Mouse (Mus musculus): ENCODE data around the gene Setd2.

Setd2 gene

GRCm38 (mm10) chr9:110532538-110533291 lies at the start of gene Setd2:
Setd2 (plus strand) TSS chr9:110532597.
- peak; percentile 51 for DNase-seq (ENCODE audit: low spot score)

GRCm38 (mm10) chr9:110488841-110489240 lies 43.6 kb upstream of the Setd2 start:
- no peak for DNase-seq (ENCODE audit: low spot score)

- no peak for DNase-seq (ENCODE audit: low spot score)
These were observed 41.5 kb upstream of the Setd2 start for GRCm38 (mm10) chr9:110490913-110491312.

GRCm38 (mm10) chr9:110525737-110526136 lies 6.7 kb upstream of the Setd2 start:
- no peak for DNase-seq (ENCODE audit: low spot score)

- no peak for DNase-seq (ENCODE audit: low spot score)
These were observed 3.2 kb upstream of the Setd2 start for GRCm38 (mm10) chr9:110529002-110529737.

- DNase-seq (ENCODE audit: low spot score): no peak
These were observed 1.7 kb upstream of the Setd2 start for GRCm38 (mm10) chr9:110530650-110531049.

GRCm38 (mm10) chr9:110531151-110531791 lies 1.1 kb upstream of the Setd2 start:
- no peak for DNase-seq (ENCODE audit: low spot score)

- DNase-seq (ENCODE audit: low spot score): peak; percentile 87
These were observed 395 bp upstream of the Setd2 start for GRCm38 (mm10) chr9:110531914-110532489.

GRCm38 (mm10) chr9:110533645-110534044 lies 1.2 kb downstream of the Setd2 start:
- DNase-seq (ENCODE audit: low spot score): no peak

GRCm38 (mm10) chr9:110535114-110535513 lies 2.7 kb downstream of the Setd2 start:
- DNase-seq (ENCODE audit: low spot score): no peak

- DNase-seq (ENCODE audit: low spot score): no peak
These were observed 4.2 kb downstream of the Setd2 start for GRCm38 (mm10) chr9:110536636-110537035.

GRCm38 (mm10) chr9:110538511-110538910 lies 6.1 kb downstream of the Setd2 start:
- DNase-seq (ENCODE audit: low spot score): peak; percentile 33

GRCm38 (mm10) chr9:110541988-110542387 lies 9.6 kb downstream of the Setd2 start:
- no peak for DNase-seq (ENCODE audit: low spot score)

GRCm38 (mm10) chr9:110548261-110548660 lies 15.9 kb downstream of the Setd2 start:
- DNase-seq (ENCODE audit: low spot score): no peak

GRCm38 (mm10) chr9:110568309-110568708 lies 35.9 kb downstream of the Setd2 start:
- DNase-seq (ENCODE audit: low spot score): no peak

- no peak for DNase-seq (ENCODE audit: low spot score)
These were observed 49.8 kb downstream of the Setd2 start for GRCm38 (mm10) chr9:110582161-110582560.

- no peak for DNase-seq (ENCODE audit: low spot score)
These were observed 51.1 kb downstream of the Setd2 start for GRCm38 (mm10) chr9:110583521-110583920.

GRCm38 (mm10) chr9:110611471-110611870 lies 79.1 kb downstream of the Setd2 start:
- no peak for DNase-seq (ENCODE audit: low spot score)

GRCm38 (mm10) chr9:110617081-110617480 lies 84.7 kb downstream of the Setd2 start:
- no peak for DNase-seq (ENCODE audit: low spot score)

GRCm38 (mm10) chr9:110620180-110620579 lies 87.8 kb downstream of the Setd2 start:
- DNase-seq (ENCODE audit: low spot score): no peak

- DNase-seq (ENCODE audit: low spot score): no peak
These were observed 88.3 kb downstream of the Setd2 start for GRCm38 (mm10) chr9:110620685-110621084.

- DNase-seq (ENCODE audit: low spot score): no peak
These were observed 90.3 kb downstream of the Setd2 start for GRCm38 (mm10) chr9:110622621-110623219.

Measured in left cerebral cortex, adult 11 months (tissue).